Mouse (Mus musculus): ENCODE measurements around the gene Gm10228. TPM values are rescaled to one million over a fixed set of nuclear protein-coding genes. Genes with fewer than 3 reads are reported as not detected.
"Not testable (repeated sequence)": the region's sequence is repeated elsewhere in the genome, so short reads cannot be mapped to it uniquely, and the experiment has no call there.

The Gm10228 gene
- not detected in 2 replicates for polyA plus RNA-seq (2015; fragmentation: Nextera tagmentation; extraction: Ambion mirVana)

GRCm38 (mm10) chr16:89041372-89041771, at the start of gene Gm10228:
Gm10228 (minus strand) TSS chr16:89041472.
- H3K36me3 ChIP-seq; H3K9ac ChIP-seq (replicated peaks); H3K9me3 ChIP-seq; H3K4me2 ChIP-seq (replicated peaks); H3K4me3 ChIP-seq; H3K27me3 ChIP-seq; ATAC-seq (replicated peaks); H3K27ac ChIP-seq (replicated peaks); H3K4me1 ChIP-seq: not testable (repeated sequence)
- WGBS, result 88% methylated on average over 2 of the region's 4 CpGs

GRCm38 (mm10) chr16:89071041-89071440, 29.8 kb upstream of the Gm10228 start:
- not testable (repeated sequence) for H3K27ac ChIP-seq (replicated peaks); H3K9me3 ChIP-seq; H3K27me3 ChIP-seq; ATAC-seq (replicated peaks); H3K4me3 ChIP-seq; H3K9ac ChIP-seq (replicated peaks); H3K4me2 ChIP-seq (replicated peaks); H3K4me1 ChIP-seq; H3K36me3 ChIP-seq
- 84% methylated on average over 2 of the region's 2 CpGs for WGBS

- WGBS, result no CpG with 5 or more reads among the region's 2 CpGs
- H3K4me3 ChIP-seq; H3K27me3 ChIP-seq; H3K4me2 ChIP-seq (replicated peaks); H3K27ac ChIP-seq (replicated peaks); H3K4me1 ChIP-seq; H3K9me3 ChIP-seq; ATAC-seq (replicated peaks); H3K36me3 ChIP-seq; H3K9ac ChIP-seq (replicated peaks): not testable (repeated sequence)
Observed at GRCm38 (mm10) chr16:89063902-89064301, 22.6 kb upstream of the Gm10228 start, which contains the start of gene 1110025L11Rik. 1110025L11Rik (minus strand) TSS chr16:89064002.

GRCm38 (mm10) chr16:89047783-89048182, 6.5 kb upstream of the Gm10228 start, which contains the start of gene Krtap6-5:
Krtap6-5 (minus strand) TSS chr16:89047883.
- no peak within 1 kb of the TSS for H3K27ac ChIP-seq (replicated peaks)
- no peaks in the 10 kb centered on the region for H3K27me3 ChIP-seq
- no peak for ATAC-seq (replicated peaks)
- WGBS, result 92% methylated on average over 3 of the region's 3 CpGs
- H3K4me3 ChIP-seq, result no peak within 1 kb of the TSS
- H3K9ac ChIP-seq (replicated peaks), result no peak within 1 kb of the TSS
- no peaks in the 10 kb centered on the region for H3K36me3 ChIP-seq
- H3K4me2 ChIP-seq (replicated peaks), result no peak within 1 kb of the TSS
- H3K4me1 ChIP-seq, result no peaks in the 10 kb centered on the region
- no peaks in the 10 kb centered on the region for H3K9me3 ChIP-seq

GRCm38 (mm10) chr16:89031399-89031798, 9.9 kb downstream of the Gm10228 start, which contains the start of gene Krtap6-1:
Krtap6-1 (plus strand) TSS chr16:89031699.
- H3K9ac ChIP-seq (replicated peaks); H3K4me3 ChIP-seq; H3K27ac ChIP-seq (replicated peaks); H3K36me3 ChIP-seq; H3K4me2 ChIP-seq (replicated peaks); ATAC-seq (replicated peaks); H3K27me3 ChIP-seq; H3K9me3 ChIP-seq; H3K4me1 ChIP-seq: not testable (repeated sequence)
- 91% methylated on average over 3 of the region's 3 CpGs for WGBS

- H3K4me3 ChIP-seq; H3K36me3 ChIP-seq; H3K9ac ChIP-seq (replicated peaks); ATAC-seq (replicated peaks); H3K4me1 ChIP-seq; H3K27ac ChIP-seq (replicated peaks); H3K9me3 ChIP-seq; H3K27me3 ChIP-seq; H3K4me2 ChIP-seq (replicated peaks): not testable (repeated sequence)
- 88% methylated on average over 3 of the region's 3 CpGs for WGBS
Observed at GRCm38 (mm10) chr16:89014984-89015383, 26.3 kb downstream of the Gm10228 start, which contains the start of gene Gm10229. Gm10229 (plus strand) TSS chr16:89015284.

- no peak overlapping the region for H3K9ac ChIP-seq (replicated peaks)
- H3K4me1 ChIP-seq, result no peaks in the 10 kb centered on the region
- H3K4me2 ChIP-seq (replicated peaks), result no peak overlapping the region
- no peaks in the 10 kb centered on the region for H3K36me3 ChIP-seq
- no peak overlapping the region for H3K4me3 ChIP-seq
- 98% methylated on average over 3 of the region's 3 CpGs for WGBS
- ATAC-seq (replicated peaks), result no peak
- no peaks in the 10 kb centered on the region for H3K9me3 ChIP-seq
- H3K27me3 ChIP-seq, result no peaks in the 10 kb centered on the region
- no peak overlapping the region for H3K27ac ChIP-seq (replicated peaks)
Observed at GRCm38 (mm10) chr16:89013973-89014372, 27.3 kb downstream of the Gm10228 start.

GRCm38 (mm10) chr16:89010659-89011058, 30.6 kb downstream of the Gm10228 start, which contains the start of gene Krtap22-2:
Krtap22-2 (minus strand) TSS chr16:89010759.
- Histone ChIP-seq H3K27me3 (no peaks in the 10 kb centered on the region), H3K27ac (replicated peaks) (no peak within 1 kb of the TSS), H3K4me3 (no peak within 1 kb of the TSS), H3K9me3 (no peaks in the 10 kb centered on the region), H3K36me3 (no peaks in the 10 kb centered on the region), H3K4me1 (no peaks in the 10 kb centered on the region), H3K4me2 (replicated peaks) (no peak within 1 kb of the TSS), H3K9ac (replicated peaks) (no peak within 1 kb of the TSS)
- no peak for ATAC-seq (replicated peaks)
- 86% methylated on average over 5 of the region's 5 CpGs for WGBS

Other genes with a start within 250 kb of the Gm10228 start
- gene Gm20741, start 229.3 kb downstream of the Gm10228 start, polyA plus RNA-seq (2015; fragmentation: Nextera tagmentation; extraction: Ambion mirVana), result not detected in 2 replicates
- not detected in 2 replicates for gene Krtap15, start 221.3 kb downstream of the Gm10228 start, polyA plus RNA-seq (2015; fragmentation: Nextera tagmentation; extraction: Ambion mirVana)
- gene Krtap14, start 215.3 kb downstream of the Gm10228 start, polyA plus RNA-seq (2015; fragmentation: Nextera tagmentation; extraction: Ambion mirVana), result not detected in 2 replicates
- gene Krtap19-1, start 172.1 kb downstream of the Gm10228 start, polyA plus RNA-seq (2015; fragmentation: Nextera tagmentation; extraction: Ambion mirVana), result not detected in 2 replicates
- gene Krtap19-2, start 167.2 kb downstream of the Gm10228 start, polyA plus RNA-seq (2015; fragmentation: Nextera tagmentation; extraction: Ambion mirVana), result not detected in 2 replicates
- gene Krtap19-3, start 163.4 kb downstream of the Gm10228 start, polyA plus RNA-seq (2015; fragmentation: Nextera tagmentation; extraction: Ambion mirVana), result not detected in 2 replicates
- not detected in 2 replicates for gene Krtap19-4, start 156.4 kb downstream of the Gm10228 start, polyA plus RNA-seq (2015; fragmentation: Nextera tagmentation; extraction: Ambion mirVana)
- gene Krtap19-5, start 145.0 kb downstream of the Gm10228 start, polyA plus RNA-seq (2015; fragmentation: Nextera tagmentation; extraction: Ambion mirVana), result not detected in 2 replicates
- gene Krtap19-9b, start 109.2 kb downstream of the Gm10228 start, polyA plus RNA-seq (2015; fragmentation: Nextera tagmentation; extraction: Ambion mirVana), result not detected in 2 replicates
- not detected in 2 replicates for gene Krtap16-3, start 78.6 kb downstream of the Gm10228 start, polyA plus RNA-seq (2015; fragmentation: Nextera tagmentation; extraction: Ambion mirVana)
- gene Krtap22-2, start 30.7 kb downstream of the Gm10228 start, polyA plus RNA-seq (2015; fragmentation: Nextera tagmentation; extraction: Ambion mirVana), result not detected in 2 replicates
- not detected in 2 replicates for gene Gm10229, start 26.2 kb downstream of the Gm10228 start, polyA plus RNA-seq (2015; fragmentation: Nextera tagmentation; extraction: Ambion mirVana)
- not detected in 2 replicates for gene Krtap6-1, start 9.8 kb downstream of the Gm10228 start, polyA plus RNA-seq (2015; fragmentation: Nextera tagmentation; extraction: Ambion mirVana)
- gene Krtap6-5, start 6.4 kb upstream of the Gm10228 start, polyA plus RNA-seq (2015; fragmentation: Nextera tagmentation; extraction: Ambion mirVana), result not detected in 2 replicates
- not detected in 2 replicates for gene 1110025L11Rik, start 22.5 kb upstream of the Gm10228 start, polyA plus RNA-seq (2015; fragmentation: Nextera tagmentation; extraction: Ambion mirVana)
- gene Krtap6-3, start 42.5 kb upstream of the Gm10228 start, polyA plus RNA-seq (2015; fragmentation: Nextera tagmentation; extraction: Ambion mirVana), result not detected in 2 replicates
- gene Gm6358, start 99.4 kb upstream of the Gm10228 start, polyA plus RNA-seq (2015; fragmentation: Nextera tagmentation; extraction: Ambion mirVana), result not detected in 2 replicates
- gene Gm10061, start 109.6 kb upstream of the Gm10228 start, polyA plus RNA-seq (2015; fragmentation: Nextera tagmentation; extraction: Ambion mirVana), result not detected in 2 replicates
- not detected in 2 replicates for gene Gm9789, start 116.5 kb upstream of the Gm10228 start, polyA plus RNA-seq (2015; fragmentation: Nextera tagmentation; extraction: Ambion mirVana)
- not detected in 2 replicates for gene Gm7735, start 128.0 kb upstream of the Gm10228 start, polyA plus RNA-seq (2015; fragmentation: Nextera tagmentation; extraction: Ambion mirVana)
- not detected in 2 replicates for gene 1110057P08Rik, start 133.3 kb upstream of the Gm10228 start, polyA plus RNA-seq (2015; fragmentation: Nextera tagmentation; extraction: Ambion mirVana)
- not detected in 2 replicates for gene Krtap20-2, start 164.4 kb upstream of the Gm10228 start, polyA plus RNA-seq (2015; fragmentation: Nextera tagmentation; extraction: Ambion mirVana)

Data from forebrain, embryonic 15.5 days (tissue).